ENCODE assay signal across 27 mouse cellular contexts in genomic region chr6:145608693-145609092, GRCm38 (mm10). TPM values are rescaled to one million over a fixed set of nuclear protein-coding genes. Genes with fewer than 3 reads are reported as not detected.
"Had no signal": no experiment of that assay in that cellular context is flagged by ENCODE, and none has a peak within 500 bp of the region (broad histone marks: within the 10 kb centered on the region; RNA-seq: fewer than 3 reads in every experiment).

No protein-coding gene starts in this region.

- ATAC-seq: midbrain, embryonic 13.5 days; midbrain, embryonic 16.5 days had no signal

- H3K36me3 ChIP-seq: midbrain, embryonic 10.5 days; midbrain, embryonic 13.5 days; neural tube, embryonic 13.5 days; neural tube, embryonic 15.5 days had no signal

- H3K27ac ChIP-seq: liver, embryonic 14.5 days; macrophage; midbrain, embryonic 10.5 days; midbrain, embryonic 13.5 days; neural tube, embryonic 13.5 days; neural tube, embryonic 15.5 days had no signal

- DNase-seq: lung, adult 18-20 months; lung, embryonic 14.5 days; lung, postnatal 10 days; retina, postnatal 1 day; right cerebral cortex, adult 18-20 months; right cerebral cortex, postnatal 25 days; right cerebral cortex, postnatal 4 days; spleen, adult 18-20 months; thymus, adult 18-20 months; thymus, postnatal 14 days; thymus, postnatal 36 days had no signal

- H3K27me3 ChIP-seq: midbrain, embryonic 13.5 days; neural tube, embryonic 13.5 days; neural tube, embryonic 15.5 days had no signal

- H3K9ac ChIP-seq: liver, embryonic 14.5 days; lung, embryonic 14.5 days; midbrain, embryonic 13.5 days; neural tube, embryonic 13.5 days; neural tube, embryonic 15.5 days had no signal

- H3K4me2 ChIP-seq: lung, embryonic 14.5 days; midbrain, embryonic 13.5 days; neural tube, embryonic 13.5 days; neural tube, embryonic 15.5 days had no signal

- H3K9me3 ChIP-seq: midbrain, embryonic 10.5 days; midbrain, embryonic 13.5 days; neural tube, embryonic 13.5 days; neural tube, embryonic 15.5 days had no signal

- H3K4me3 ChIP-seq: midbrain, embryonic 10.5 days; midbrain, embryonic 13.5 days; myocyte; neural tube, embryonic 13.5 days; neural tube, embryonic 15.5 days had no signal

RNA-seq across cellular contexts. Expression of gene Lmntd1, which starts 5.4 kb away (rescaled TPM):
- total RNA-seq: megakaryocyte, adult 5-6 weeks; megakaryocyte-erythroid progenitor cell, adult 5-6 weeks had no signal
- polyA plus RNA-seq: liver, embryonic 16.5 days; macrophage; myocyte; small intestine, adult 2 months had no signal

RNA-seq across cellular contexts. Expression of gene Tuba3b, which starts 6.9 kb away (rescaled TPM):
- total RNA-seq: megakaryocyte, adult 5-6 weeks; megakaryocyte-erythroid progenitor cell, adult 5-6 weeks had no signal
- polyA plus RNA-seq: liver, embryonic 14.5 days; liver, embryonic 16.5 days; lung, embryonic 14.5 days; lung, embryonic 16.5 days; macrophage; midbrain, embryonic 10.5 days; midbrain, embryonic 13.5 days; midbrain, embryonic 16.5 days; myocyte; neural tube, embryonic 11.5 days; neural tube, embryonic 13.5 days; neural tube, embryonic 15.5 days; small intestine, adult 2 months; stomach, embryonic 14.5 days; stomach, embryonic 16.5 days had no signal
